Mouse (Mus musculus): Measurements from ENCODE around the gene Trappc4. TPM values are rescaled to one million over a fixed set of nuclear protein-coding genes. Genes with fewer than 3 reads are reported as not detected.
"Not testable (repeated sequence)": the region's sequence is repeated elsewhere in the genome, so short reads cannot be mapped to it uniquely, and the experiment has no call there.

Trappc4 gene
- total RNA-seq, 2 experiments from 2014 or later = 34.8 to 52.0 TPM

GRCm38 (mm10) chr9:44364480-44364879 is 42.9 kb downstream of the Trappc4 start:
- no peak for ATAC-seq (replicated peaks; ENCODE audit: low FRiP score, poor library complexity, severe bottlenecking)

- ATAC-seq (replicated peaks; ENCODE audit: low FRiP score, poor library complexity, severe bottlenecking) = not testable (repeated sequence)
Observed at GRCm38 (mm10) chr9:44361931-44362330, 45.5 kb downstream of the Trappc4 start.

GRCm38 (mm10) chr9:44361190-44361917 is 46.0 kb downstream of the Trappc4 start, which contains the start of gene Vps11:
Gene Vps11 (minus strand): TSS chr9:44361670.
- ATAC-seq (replicated peaks; ENCODE audit: low FRiP score, poor library complexity, severe bottlenecking) = peak; percentile 94

GRCm38 (mm10) chr9:44357207-44357606 is 50.2 kb downstream of the Trappc4 start:
- peak; percentile 60 for ATAC-seq (replicated peaks; ENCODE audit: low FRiP score, poor library complexity, severe bottlenecking)

Other genes starting within 250 kb of the Trappc4 start
- 43.2 TPM in 2 replicates for gene Cbl, start 173.6 kb downstream of the Trappc4 start, total RNA-seq (2015; ENCODE audit: low replicate concordance)
- 16.2 and 21.3 TPM in 2 replicates for gene Cbl, start 173.6 kb downstream of the Trappc4 start, total RNA-seq (2017; ENCODE audit: low replicate concordance)
- gene Ccdc153, start 166.9 kb downstream of the Trappc4 start, total RNA-seq (2015; ENCODE audit: low replicate concordance) = not detected in 2 replicates
- gene Ccdc153, start 166.9 kb downstream of the Trappc4 start, total RNA-seq (2017; ENCODE audit: low replicate concordance) = not detected in 2 replicates
- gene Pdzd3, start 156.1 kb downstream of the Trappc4 start, total RNA-seq (2015; ENCODE audit: low replicate concordance) = not detected in 2 replicates
- not detected in 2 replicates for gene Pdzd3, start 156.1 kb downstream of the Trappc4 start, total RNA-seq (2017; ENCODE audit: low replicate concordance)
- 0.84 and 2.5 TPM in 2 replicates for gene Nlrx1, start 139.0 kb downstream of the Trappc4 start, total RNA-seq (2015; ENCODE audit: low replicate concordance)
- 1.2 and 2.6 TPM in 2 replicates for gene Nlrx1, start 139.0 kb downstream of the Trappc4 start, total RNA-seq (2017; ENCODE audit: low replicate concordance)
- 314 and 326 TPM in 2 replicates for gene Abcg4, start 119.0 kb downstream of the Trappc4 start, total RNA-seq (2015; ENCODE audit: low replicate concordance)
- gene Abcg4, start 119.0 kb downstream of the Trappc4 start, total RNA-seq (2017; ENCODE audit: low replicate concordance) = 111 and 113 TPM in 2 replicates
- gene Hinfp, start 101.9 kb downstream of the Trappc4 start, total RNA-seq (2015; ENCODE audit: low replicate concordance) = 37.5 and 59.1 TPM in 2 replicates
- 35.2 and 65.6 TPM in 2 replicates for gene Hinfp, start 101.9 kb downstream of the Trappc4 start, total RNA-seq (2017; ENCODE audit: low replicate concordance)
- gene C2cd2l, start 87.3 kb downstream of the Trappc4 start, total RNA-seq (2015; ENCODE audit: low replicate concordance) = 46.1 and 54.8 TPM in 2 replicates
- 70.0 and 83.0 TPM in 2 replicates for gene C2cd2l, start 87.3 kb downstream of the Trappc4 start, total RNA-seq (2017; ENCODE audit: low replicate concordance)
- gene Dpagt1, start 81.6 kb downstream of the Trappc4 start, total RNA-seq (2015; ENCODE audit: low replicate concordance) = 5.4 and 11.5 TPM in 2 replicates
- 1.0 and 7.8 TPM in 2 replicates for gene Dpagt1, start 81.6 kb downstream of the Trappc4 start, total RNA-seq (2017; ENCODE audit: low replicate concordance)
- gene H2afx, start 72.9 kb downstream of the Trappc4 start, total RNA-seq (2015; ENCODE audit: low replicate concordance) = 455 and 495 TPM in 2 replicates
- 1,704 and 2,100 TPM in 2 replicates for gene H2afx, start 72.9 kb downstream of the Trappc4 start, total RNA-seq (2017; ENCODE audit: low replicate concordance)
- gene Hmbs, start 63.4 kb downstream of the Trappc4 start, total RNA-seq (2015; ENCODE audit: low replicate concordance) = 2,720 and 2,790 TPM in 2 replicates
- 1,215 and 1,747 TPM in 2 replicates for gene Hmbs, start 63.4 kb downstream of the Trappc4 start, total RNA-seq (2017; ENCODE audit: low replicate concordance)
- gene Vps11, start 45.9 kb downstream of the Trappc4 start, total RNA-seq (2015; ENCODE audit: low replicate concordance) = 2.5 and 6.7 TPM in 2 replicates
- 9.5 and 15.7 TPM in 2 replicates for gene Vps11, start 45.9 kb downstream of the Trappc4 start, total RNA-seq (2017; ENCODE audit: low replicate concordance)
- 15.1 and 40.0 TPM in 2 replicates for gene Hyou1, start 28.1 kb downstream of the Trappc4 start, total RNA-seq (2015; ENCODE audit: low replicate concordance)
- gene Hyou1, start 28.1 kb downstream of the Trappc4 start, total RNA-seq (2017; ENCODE audit: low replicate concordance) = 25.1 and 34.4 TPM in 2 replicates
- 0.72 and 5.0 TPM in 2 replicates for gene Slc37a4, start 10.7 kb downstream of the Trappc4 start, total RNA-seq (2015; ENCODE audit: low replicate concordance)
- gene Slc37a4, start 10.7 kb downstream of the Trappc4 start, total RNA-seq (2017; ENCODE audit: low replicate concordance) = 9.1 and 16.1 TPM in 2 replicates
- gene Rps25, start 461 bp downstream of the Trappc4 start, total RNA-seq (2015; ENCODE audit: low replicate concordance) = 682 and 851 TPM in 2 replicates
- gene Rps25, start 461 bp downstream of the Trappc4 start, total RNA-seq (2017; ENCODE audit: low replicate concordance) = 327 and 425 TPM in 2 replicates
- 32.1 and 61.2 TPM in 2 replicates for gene Ccdc84, start 11.0 kb upstream of the Trappc4 start, total RNA-seq (2015; ENCODE audit: low replicate concordance)
- gene Ccdc84, start 11.0 kb upstream of the Trappc4 start, total RNA-seq (2017; ENCODE audit: low replicate concordance) = 25.3 and 25.9 TPM in 2 replicates
- not detected in 2 replicates for gene Foxr1, start 33.5 kb upstream of the Trappc4 start, total RNA-seq (2015; ENCODE audit: low replicate concordance)
- not detected in 2 replicates for gene Foxr1, start 33.5 kb upstream of the Trappc4 start, total RNA-seq (2017; ENCODE audit: low replicate concordance)
- not detected in 2 replicates for gene Upk2, start 47.4 kb upstream of the Trappc4 start, total RNA-seq (2015; ENCODE audit: low replicate concordance)
- not detected in 2 replicates for gene Upk2, start 47.4 kb upstream of the Trappc4 start, total RNA-seq (2017; ENCODE audit: low replicate concordance)
- 0.36 and 2.5 TPM in 2 replicates for gene Bcl9l, start 75.2 kb upstream of the Trappc4 start, total RNA-seq (2015; ENCODE audit: low replicate concordance)
- 1.2 and 1.7 TPM in 2 replicates for gene Bcl9l, start 75.2 kb upstream of the Trappc4 start, total RNA-seq (2017; ENCODE audit: low replicate concordance)
- gene Cxcr5, start 154.3 kb upstream of the Trappc4 start, total RNA-seq (2015; ENCODE audit: low replicate concordance) = 0.42 and 1.4 TPM in 2 replicates
- 1.8 TPM in 1 of 2 replicates, not detected in the other for gene Cxcr5, start 154.3 kb upstream of the Trappc4 start, total RNA-seq (2017; ENCODE audit: low replicate concordance)
- 40.0 and 59.5 TPM in 2 replicates for gene Ddx6, start 197.3 kb upstream of the Trappc4 start, total RNA-seq (2015; ENCODE audit: low replicate concordance)
- gene Ddx6, start 197.3 kb upstream of the Trappc4 start, total RNA-seq (2017; ENCODE audit: low replicate concordance) = 79.5 and 91.5 TPM in 2 replicates